Mouse (Mus musculus) kidney, adult 2 months (tissue): ENCODE results near the gene Gm47429.

Experiments used
- CTCF ChIP-seq: fragments of 200-500 bp; conservative IDR thresholded peaks from 2 replicates; pipeline ENCODE4 v1.5.1; 2011; ENCODE audit warnings: low read depth, mild to moderate bottlenecking, control low read depth, low read length, moderate library complexity, mixed read lengths; ENCODE audit not compliant: insufficient read depth, insufficient read length
- POLR2A ChIP-seq: fragments of 200-500 bp; IDR thresholded peaks from one replicate; pipeline ENCODE4 v1.6.1; 2011; ENCODE audit warnings: low read depth, low read length, control low read depth

DNA sequence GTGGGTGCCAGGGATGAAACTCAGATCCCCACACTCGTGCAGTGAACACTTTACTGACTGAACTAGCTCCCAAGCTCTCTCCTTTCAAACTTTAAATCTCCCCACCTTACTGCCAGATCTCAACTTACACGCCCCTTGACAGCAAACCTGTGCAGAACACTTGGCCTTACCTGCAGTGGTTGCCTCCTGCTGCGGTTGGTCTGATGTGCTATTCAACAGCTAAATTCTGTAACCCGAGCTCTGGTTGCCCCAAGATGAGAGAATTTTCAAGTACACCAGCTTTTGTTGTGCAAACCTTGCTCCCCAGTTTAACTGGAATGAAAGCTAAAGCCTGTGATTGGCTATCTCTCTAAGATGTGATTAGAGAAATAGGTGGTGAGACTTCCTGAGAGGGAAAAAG is 9.7 kb upstream of the Gm47429 start:
- TF ChIP-seq CTCF (no peak), POLR2A (no peak)
